Mouse (Mus musculus) cerebellum, postnatal 25 days (tissue): Measurements from ENCODE around the gene Abcg5.
A peak's percentile ranks its signal among the peaks of the same experiment; 100 is the strongest.

ENCODE experiments used
- DNase-seq, 2 experiments: peaks; one replicate each; pipeline ENCODE4 v3.0.0; 2021; ENCODE audit warnings: mixed read lengths in 2 of 2

Gene Abcg5

DNA sequence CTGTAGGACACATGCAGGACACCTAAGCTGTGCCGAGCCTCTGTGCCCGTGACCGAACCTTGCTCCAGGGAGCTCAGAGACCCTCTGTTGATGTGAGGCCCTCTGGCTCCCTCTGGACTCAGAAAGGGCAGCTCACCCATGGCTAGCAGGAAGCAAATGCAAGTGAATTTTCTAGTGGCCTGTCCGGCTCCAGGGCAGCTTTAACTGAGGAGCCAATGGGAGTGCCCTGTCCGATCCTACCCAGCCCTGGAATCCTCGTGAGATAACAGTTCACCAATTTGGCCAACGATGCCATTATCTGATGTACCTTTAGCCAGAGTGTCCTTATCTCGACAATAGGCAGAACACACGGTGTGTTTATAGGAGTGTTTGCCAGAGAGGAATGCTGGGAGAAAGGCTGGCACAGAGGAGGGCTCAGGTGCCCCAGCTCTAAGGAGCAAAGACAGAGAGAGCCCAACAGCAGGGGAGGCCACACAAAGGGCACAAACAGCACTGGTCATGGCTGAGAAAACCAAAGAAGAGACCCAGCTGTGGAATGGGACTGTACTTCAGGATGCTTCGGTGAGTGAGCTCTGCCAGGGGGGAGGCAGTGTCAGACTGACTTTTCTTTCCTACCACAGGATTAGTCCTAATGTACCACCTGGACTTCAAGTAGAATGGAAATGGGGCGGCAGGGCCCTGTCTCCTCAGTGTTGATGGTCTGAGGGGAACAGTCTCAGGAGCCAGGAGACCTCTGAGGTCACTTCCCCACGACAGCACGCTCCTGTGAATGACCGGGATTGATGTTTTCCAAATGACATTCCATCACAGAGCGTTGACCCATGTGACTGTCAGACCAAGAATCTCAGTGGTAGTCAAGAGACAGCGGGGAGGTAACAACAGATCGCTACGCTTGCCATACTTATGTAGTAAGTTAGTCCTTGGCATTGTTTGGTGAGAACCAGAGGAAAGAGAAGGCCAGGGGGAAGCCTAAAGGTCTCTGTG, at the start of gene Abcg5:
Gene Abcg5, minus strand, starts transcription at position 278 of the 984 bp plus-strand sequence.
- no peak for DNase-seq

DNA sequence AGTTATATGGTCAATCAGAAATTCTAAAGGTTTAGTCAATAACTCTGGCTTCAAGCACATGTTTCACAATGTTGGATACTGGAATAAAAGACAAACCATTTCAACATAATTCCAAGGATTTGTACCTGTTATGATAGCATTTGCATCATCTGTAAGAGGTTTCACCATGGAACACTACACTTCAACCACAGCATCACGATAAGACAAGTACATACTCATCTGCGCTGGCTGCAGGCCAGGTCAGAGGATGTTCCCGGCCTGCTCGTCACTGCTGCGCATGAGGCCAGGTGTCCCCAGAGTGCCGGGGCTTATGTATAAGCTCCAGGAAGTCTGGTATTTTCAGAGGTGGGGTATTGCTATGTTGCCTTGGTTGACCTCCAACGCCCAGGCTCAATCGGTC, 49.8 kb upstream of the Abcg5 start:
- no peak for DNase-seq

DNA sequence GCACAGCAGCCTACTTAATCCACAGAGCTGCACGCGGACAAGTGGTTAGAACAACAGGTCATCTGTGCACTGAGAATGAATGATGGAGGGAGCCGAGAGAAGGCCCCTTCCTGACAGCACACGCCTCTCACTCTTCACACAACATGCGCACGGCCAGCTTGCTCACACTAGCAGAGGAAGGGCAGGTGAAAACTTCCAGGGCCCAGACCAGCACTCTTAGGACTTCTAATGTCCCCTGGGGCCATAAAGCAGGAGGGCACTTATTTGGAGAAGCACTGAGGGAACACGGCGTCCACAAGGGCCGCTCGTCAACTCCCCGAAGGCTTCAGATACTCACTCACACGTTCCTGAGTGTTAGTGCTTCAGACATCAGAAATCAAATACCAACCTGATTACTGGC, 48.5 kb upstream of the Abcg5 start:
- DNase-seq, result no peak

DNA sequence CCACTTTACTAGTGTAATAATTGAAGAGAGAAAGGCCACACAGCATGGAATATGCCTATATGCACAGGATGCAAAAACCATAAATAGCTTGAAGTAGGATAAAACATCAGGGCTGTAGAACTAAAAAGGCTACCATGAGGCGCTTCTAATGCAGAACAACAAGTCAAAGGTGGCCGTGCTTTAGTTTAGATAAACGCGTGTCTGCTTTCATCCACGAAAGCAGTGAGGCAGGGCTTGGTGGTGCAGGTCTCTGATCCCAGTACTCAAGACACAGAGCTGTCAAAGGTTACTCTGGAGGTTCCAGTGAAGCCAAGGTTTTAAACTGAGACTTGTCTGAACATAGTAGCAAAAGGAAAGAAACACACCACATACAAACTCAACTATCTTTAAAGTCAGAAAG, 46.3 kb upstream of the Abcg5 start:
- DNase-seq, result no peak

DNA sequence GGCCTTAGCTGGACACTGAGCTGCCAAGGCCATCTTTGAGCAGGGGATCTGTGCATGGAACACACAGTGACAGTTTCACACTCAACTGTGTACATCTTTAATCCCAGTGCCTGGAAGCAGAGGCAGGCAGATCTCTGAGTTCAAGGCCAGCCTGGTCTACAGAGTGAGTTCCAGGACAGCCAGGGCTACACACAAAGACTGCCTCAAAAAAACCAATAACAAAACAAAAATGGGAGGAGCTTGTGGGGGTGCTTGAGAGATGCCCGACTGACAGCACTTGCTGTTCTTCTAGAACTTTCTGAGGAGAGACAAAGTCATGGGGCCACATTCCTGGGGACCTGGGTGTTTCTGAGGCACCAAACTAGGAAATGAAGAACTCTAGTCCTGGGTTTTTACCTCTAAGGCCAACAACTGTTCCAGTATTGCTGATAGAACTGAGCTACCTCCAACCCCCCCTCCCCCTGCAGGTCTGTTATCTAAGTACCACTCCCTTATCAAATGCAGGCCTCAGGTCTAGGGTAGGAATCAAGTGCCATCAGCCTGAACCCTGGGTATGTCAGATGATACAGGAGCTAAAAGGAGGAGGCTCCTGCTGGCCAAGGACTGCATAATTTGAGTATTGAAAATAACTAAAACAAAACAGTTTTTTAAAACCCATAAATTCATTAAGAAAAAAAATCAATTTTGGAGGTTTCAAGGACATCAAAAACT, 45.5 kb upstream of the Abcg5 start:
- DNase-seq, result no peak

DNA sequence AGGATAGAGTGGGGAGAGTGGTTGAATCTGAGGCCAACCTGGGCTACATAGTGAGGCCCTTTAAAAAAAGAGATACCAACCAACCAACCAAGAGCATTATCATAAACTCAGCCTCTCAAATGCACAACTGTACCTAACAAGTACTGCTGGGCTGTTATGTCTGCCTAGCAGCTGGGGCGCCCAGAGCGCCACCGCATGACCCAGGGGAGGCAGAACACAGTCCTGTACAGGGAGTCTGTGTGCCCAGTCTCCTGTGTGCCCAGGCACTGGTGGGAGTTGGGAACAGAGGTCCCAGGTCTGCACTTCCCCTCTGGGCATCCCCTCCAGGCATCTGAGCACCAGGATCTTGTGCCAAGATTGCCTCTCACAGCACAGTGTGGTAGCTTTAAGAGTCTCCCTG, 42.4 kb upstream of the Abcg5 start:
- DNase-seq, result no peak

DNA sequence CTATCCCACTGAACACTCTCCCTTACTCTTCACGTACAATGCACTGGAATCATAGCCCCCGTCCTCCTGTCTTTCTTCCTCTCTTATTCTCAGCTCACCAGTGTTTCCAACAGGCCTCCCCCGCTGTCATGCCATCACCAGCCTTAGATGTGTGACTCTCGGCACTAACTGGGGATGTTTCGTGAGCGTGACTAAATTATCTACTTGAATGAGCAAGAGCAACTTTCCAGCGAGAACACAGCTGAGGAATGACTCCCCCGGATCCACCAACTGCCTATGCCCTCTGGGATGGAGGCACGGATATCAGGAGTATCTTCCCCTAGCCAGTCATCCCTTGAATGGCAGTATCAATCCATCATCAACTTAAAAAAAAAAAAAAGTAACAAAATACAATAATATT, 41.2 kb upstream of the Abcg5 start:
- no peak for DNase-seq

DNA sequence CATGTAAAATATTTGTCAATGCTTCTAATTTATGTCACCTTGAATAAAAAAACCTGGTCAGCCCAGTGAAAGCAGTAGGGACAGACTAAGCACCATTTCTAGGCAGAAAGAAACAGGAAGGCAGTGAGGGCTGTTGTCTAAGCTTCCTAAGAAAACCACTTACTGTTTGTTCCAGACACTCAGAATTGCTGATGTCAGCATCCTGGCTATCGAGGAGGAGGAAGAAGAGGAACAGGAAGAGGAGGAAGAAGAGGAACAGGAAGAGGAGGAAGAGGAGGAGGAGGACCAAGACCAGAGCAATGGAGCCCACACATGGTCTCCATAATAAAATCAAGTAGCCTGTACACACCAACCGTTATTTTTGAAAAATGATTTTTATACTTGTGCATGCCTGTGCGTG, 36.3 kb upstream of the Abcg5 start:
- no peak for DNase-seq

DNA sequence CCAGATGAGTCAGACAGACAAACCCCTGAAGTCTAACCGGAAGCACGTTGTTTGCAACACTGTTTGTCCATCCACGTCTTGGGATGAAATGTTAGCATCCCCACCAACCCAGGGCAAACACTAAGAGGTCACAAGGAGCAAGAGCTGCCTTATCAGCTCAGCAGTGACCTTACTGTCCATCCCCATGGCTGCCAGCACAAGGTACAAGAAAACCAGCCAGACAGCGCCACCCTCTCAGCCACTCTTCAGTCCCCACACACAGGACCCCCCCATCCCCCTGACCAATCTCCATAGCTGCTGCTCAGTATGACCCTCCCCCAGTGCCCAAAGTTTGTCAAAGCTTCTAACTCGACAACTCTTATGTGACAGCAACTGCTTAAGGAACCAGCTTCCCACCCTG, 34.6 kb upstream of the Abcg5 start:
- no peak for DNase-seq

DNA sequence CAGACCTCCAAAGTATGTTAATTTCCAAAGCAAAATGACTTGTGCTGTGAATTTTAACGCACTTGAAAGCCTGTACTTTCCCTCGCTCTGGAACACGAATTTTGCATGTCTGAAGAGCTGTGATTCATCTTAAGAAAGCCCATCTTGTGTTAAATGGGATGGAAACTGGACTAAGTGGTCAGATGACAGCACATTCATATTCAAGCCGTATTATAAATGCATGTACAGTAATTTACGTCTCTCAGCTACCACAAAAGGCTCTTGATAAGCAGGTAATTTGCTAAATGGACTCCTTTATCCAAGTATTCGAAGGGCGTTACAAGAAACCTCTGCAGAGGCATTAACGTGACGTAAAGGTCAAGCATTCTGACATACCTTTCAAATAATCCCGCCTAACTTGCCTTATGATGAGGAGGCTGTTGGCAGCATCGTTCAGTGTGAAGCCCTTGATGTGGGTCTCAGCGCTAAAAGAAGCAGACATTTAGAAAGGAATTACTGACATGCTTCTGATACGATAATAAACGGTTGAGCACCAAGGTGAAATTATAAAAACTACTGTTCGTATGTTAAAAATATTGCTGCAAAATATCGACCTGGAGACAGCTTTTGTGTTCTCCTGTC, 33.6 kb upstream of the Abcg5 start:
- no peak for DNase-seq

DNA sequence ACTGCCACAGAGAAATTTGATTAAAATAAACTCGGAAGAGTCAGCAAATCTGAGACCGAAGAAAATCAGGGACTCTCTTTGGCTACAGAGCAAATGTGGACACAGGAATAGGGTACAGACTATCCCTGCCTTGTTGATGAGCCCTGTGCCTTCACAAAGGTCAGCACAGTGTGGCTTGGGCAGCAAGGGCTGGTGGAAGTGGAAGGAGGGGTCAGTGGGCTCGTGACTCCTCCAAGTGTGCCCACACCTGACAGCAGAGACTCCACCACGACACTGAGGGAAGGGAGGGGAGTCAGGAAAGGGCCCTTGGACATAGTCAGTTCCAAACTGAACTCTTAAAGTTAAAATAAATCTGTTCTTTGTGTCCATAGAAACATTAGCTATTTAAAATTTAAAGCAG, 32.1 kb upstream of the Abcg5 start:
- no peak for DNase-seq

DNA sequence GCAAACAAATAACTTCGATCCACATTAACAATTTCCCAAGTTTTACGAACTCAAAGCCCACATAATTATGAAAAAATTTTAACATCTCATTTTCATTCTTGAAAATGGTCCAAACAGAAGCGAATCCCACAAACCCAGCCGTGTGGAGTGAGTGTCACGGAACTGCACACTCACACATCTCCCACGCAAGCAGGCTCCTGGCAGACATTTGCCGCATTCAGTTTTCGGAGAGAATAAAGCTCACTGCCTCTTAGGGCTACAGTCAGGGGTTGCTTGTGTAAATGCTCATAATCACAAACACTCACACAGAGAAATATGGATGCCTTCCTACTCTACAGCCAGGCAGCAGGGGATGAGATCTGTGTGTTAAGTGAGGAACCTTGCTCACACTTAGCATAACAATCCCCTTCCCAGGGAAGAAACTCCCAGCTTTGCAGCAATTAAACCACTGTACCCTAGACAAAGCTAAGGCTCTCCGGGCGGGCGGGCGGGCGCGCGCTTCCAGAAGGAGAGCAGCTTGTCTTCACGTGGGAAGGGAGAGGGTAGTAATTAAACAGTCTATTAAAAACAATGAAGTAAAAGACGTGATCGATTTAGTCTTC, 30.9 kb upstream of the Abcg5 start:
- no peak for DNase-seq

DNA sequence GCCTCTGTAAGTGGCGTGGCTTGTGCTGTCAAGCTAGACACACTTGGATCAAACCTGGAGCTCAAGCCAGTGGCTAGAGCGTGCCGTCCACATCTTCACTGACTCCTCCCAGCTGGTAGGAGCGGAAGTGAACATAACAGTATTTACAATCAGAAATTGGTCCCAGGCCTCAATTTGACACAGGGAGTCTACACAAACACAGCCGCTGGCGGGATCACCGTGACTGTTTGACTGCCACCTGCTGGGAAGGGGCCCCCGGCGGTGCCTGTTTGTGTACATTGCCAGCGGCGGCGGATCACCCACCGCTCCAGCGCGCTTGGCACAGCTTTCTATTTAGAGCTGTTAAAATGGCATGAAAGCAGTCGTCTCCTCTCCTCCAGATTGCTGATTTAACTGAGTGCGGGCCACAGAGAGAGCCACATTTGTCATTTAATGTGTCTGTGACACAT, 26.6 kb upstream of the Abcg5 start:
- peak in 1 of 2 experiments; percentile 34 for DNase-seq

DNA sequence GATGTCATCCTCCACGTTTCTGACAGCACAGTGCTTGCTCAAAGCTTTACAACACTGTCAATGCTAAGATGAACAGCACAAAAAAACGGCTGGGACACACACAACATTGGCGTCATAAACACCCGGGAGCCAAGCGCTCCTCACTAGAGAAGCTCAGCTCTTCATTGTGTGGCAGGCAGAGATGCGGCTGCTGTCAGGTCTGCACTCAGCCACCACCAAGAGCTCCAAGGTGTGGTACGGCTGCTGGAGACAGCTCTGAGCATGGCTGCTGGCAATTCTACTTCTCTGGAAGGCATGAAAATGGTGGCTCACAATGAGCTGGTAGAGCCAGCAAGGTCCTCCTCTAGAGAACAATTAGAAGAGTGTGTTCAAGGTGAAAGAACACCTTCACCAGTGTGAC, 26.0 kb upstream of the Abcg5 start:
- DNase-seq, result no peak

DNA sequence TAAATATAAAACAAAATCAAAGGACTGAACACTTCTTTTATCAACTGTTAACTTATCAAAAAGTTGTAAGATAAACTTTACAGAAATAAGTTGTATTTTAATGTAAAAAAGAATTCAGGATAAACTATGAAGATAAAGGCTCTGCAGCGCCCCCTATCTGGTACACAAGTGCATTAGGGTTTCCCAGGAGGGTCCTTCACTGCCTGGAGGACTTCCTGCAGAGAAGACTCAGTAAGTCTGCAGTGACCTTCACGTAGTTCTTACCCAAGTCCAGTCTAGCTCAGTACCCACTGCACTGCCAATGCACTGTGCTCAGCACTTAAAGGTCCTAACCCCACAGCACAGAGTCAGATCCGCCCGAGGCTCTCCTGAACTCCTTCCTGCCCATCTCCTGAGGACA, 24.6 kb upstream of the Abcg5 start:
- no peak for DNase-seq

DNA sequence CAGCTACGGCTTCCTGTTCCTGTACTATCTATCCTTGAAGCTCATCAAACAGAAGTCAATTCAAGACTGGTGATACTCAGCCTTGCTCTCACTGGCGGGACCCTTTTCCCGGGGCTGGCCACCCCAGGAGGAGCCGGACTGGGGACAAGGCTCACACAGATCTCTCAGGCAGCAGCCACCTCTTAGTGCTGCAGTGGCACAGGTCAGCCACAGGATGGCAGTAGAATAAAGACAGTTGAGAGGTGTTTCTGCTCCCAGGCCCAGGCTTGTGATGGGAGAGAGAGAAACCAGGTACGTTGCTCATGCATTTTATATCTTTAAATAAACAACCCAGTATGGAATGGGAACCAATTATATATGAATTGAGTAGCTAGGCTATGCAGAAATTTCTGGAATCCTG, 15.9 kb upstream of the Abcg5 start:
- peak; percentile 66 to 74 for DNase-seq

DNA sequence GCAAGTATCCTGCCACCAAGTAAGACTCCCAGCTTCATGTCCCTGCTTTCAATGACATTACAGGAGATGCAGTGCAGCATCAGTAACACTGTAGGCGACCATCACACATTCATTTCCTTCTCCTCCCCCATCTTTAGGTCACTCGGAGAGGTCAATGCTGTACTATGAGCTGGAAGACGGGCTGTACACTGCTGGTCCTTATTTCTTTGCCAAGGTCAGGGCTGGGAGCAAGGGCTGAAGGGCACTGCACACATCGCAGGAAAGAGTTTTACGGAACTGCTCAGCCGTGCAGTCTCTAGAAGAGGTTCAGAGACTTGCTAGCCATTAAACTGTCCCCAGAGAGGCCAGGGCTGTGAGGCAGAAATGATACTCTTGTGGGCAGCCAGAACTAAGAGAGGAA, 13.7 kb upstream of the Abcg5 start:
- DNase-seq, result no peak

DNA sequence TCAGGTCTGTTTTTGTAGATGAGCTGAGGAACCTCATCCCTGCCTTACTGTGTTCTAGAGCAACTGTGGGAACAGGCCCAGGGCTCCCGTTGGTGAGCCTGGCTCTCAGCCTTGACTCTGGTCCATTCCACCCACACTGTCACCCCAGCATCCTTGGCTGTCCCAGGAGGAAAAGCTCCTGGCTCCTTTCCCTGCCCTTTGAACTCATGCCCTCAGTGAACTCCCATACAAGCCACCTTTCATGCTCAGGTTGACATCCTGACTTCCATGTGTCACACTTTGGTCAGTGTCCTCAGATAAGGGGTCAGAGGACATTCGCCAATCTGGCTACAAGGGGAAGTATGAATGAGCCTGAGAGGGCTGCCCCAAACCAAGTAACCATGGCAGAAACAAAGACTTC, 10.9 kb upstream of the Abcg5 start:
- DNase-seq, result no peak

DNA sequence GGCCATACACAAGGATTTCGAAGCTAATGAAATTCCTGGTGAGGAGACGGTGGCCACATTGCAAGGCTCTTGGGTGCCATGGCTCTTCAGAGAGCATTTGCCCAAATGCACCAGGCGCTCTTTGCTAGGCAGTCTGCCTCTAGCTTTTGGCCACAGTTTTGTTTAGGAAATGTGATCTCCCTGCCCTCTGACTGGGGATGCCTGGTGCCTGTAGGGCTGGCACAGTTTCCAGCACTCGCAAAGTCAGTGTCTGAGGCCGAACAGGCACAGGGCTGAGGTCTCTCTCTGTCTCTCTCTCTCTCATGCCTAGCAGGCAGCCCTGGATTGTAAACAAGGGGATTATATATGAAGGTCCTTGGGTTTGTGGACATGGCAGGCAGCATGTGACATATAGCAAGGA, 7.3 kb upstream of the Abcg5 start:
- DNase-seq, result no peak

DNA sequence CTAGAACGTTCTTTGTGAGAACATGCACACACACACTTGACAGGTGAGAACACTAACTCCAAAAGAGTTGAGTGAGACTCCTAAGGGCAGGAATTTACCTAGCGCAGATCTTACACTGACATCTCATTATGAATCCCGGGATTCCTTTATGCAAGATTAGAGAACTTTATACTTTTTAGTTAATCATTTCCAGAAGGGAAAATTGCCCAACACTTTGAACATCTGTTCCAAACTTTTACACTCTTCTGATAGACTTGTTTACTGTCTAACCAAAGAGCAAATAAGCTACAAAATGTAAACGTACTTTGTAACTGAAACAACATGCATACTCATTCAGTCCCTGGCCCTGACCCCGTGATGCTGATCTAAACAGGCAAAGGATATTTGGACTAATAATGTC, 6.5 kb upstream of the Abcg5 start:
- DNase-seq, result no peak

DNA sequence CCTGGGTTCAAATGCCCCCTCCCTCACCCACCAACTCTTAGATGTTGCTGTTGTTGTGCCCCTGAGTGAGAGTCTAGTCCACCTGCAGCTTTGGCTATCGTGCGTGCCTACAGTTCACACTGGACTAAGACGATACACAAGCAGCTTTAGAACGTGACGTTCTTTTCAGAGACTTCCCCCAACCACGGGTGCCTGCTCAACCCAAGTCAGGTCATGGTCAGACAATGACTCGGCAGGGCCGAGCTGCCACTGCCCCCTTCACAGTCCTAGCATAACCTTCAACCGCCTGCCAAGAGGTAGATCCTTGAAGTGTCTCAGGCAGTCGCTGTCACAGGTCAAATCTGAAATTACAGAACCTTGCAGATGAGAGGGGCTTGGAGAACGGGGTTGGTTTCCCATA, 6.0 kb upstream of the Abcg5 start:
- no peak for DNase-seq

DNA sequence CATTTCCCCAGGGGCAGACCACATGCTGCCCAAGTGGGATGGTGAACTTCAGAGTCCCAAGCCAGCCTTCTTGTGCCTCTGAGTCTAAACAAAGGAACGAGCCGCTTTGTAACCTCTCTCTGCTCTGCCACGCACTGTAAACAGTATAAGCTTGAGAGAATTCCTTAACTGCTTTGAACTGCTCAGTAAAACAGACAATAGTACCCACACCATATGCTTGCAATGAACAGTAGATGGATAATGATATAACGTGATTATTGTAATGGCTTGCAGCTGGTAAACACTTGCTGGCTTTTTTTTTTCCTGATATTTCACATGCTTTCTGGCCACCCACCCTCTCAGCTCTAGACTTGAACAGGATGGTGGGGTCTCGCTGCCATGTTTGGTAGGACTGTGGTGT, 5.2 kb upstream of the Abcg5 start:
- no peak for DNase-seq

DNA sequence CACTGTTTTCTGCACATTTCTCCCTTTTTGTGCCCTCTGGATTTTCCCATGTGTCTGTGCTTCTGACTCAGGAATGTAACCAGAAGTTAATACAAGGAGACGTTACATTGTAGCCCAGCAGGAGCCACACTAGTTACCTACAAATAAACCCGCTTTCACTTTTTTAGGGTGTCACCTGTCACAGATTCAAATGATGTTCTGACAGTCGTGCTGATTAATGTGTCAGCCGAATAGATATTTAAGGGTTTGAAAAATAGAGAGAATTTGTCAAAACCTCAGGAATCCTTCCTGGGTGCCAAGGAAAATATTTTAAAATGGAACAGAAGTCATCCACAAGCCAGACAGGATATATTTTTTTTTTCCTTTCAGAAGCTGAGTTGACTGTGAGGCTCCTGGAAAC, 2.5 kb upstream of the Abcg5 start:
- no peak for DNase-seq
